23 mouse cellular contexts compared by ENCODE assay signal in the genomic region with DNA sequence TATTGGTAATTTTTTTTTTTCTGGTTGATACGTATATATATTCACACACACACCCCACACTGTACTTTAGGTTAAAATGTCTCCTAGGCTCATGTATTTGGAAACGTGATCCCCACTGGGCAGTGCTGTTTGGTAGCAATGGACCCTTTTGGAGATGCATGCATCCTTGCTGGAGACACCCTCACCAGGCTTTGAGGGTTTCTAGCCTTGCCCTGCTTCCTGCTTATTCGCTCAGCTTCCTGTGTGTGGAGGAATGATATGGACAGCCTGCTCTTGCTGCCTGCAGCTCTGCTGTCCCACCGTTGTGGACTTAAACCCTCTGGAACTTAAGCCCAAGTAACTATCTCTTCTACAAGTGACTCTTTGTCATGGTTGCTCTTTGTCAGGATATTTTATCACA. TPM values are rescaled to one million over a fixed set of nuclear protein-coding genes. Genes with fewer than 3 reads are reported as not detected.
"Had no signal": no experiment of that assay in that cellular context is flagged by ENCODE, and none has a peak within 500 bp of the region (broad histone marks: within the 10 kb centered on the region; RNA-seq: fewer than 3 reads in every experiment).

No protein-coding gene starts in this region.

- ATAC-seq: lung, postnatal 0 days; midbrain, embryonic 15.5 days had no signal

- DNase-seq: kidney, adult 2 months; kidney, postnatal 25 days; layer of hippocampus, adult 9-11 months; liver; liver, embryonic 13.5 days; lung, embryonic 14.5 days; right cerebral cortex, adult 18-20 months; right cerebral cortex, postnatal 14 days; spleen, adult 18-20 months; thymus, postnatal 25 days had no signal

RNA-seq across cellular contexts. Expression of a gene that starts 19.3 kb away (rescaled TPM):
- total RNA-seq: layer of hippocampus, adult 2 months; layer of hippocampus, postnatal 25 days; left cerebral cortex, adult 18-20 months; left cerebral cortex, postnatal 25 days had no signal
- polyA plus RNA-seq: kidney, adult 2 months; kidney, embryonic 14.5 days; limb, embryonic 10.5 days; limb, embryonic 13.5 days; liver, embryonic 13.5 days; liver, embryonic 16.5 days; midbrain, embryonic 12.5 days; midbrain, embryonic 15.5 days; neural tube, embryonic 12.5 days; neural tube, embryonic 15.5 days had no signal
